Mouse (Mus musculus) intestine, embryonic 16.5 days (tissue): Measurements from ENCODE around the gene Npepl1. TPM values are rescaled to one million over a fixed set of nuclear protein-coding genes. Genes with fewer than 3 reads are reported as not detected.

Experiments used
- ATAC-seq: fragments of 200-750 bp; cut with Nextera tagmentation; 2 replicates; pipeline ENCODE4 v1.8.0; 2017; ENCODE audit warnings: moderate TSS enrichment, moderate library complexity
- H3K27ac ChIP-seq: fragments of 300-500 bp; sonication (generic); 2 replicates; pipeline ENCODE4 v1.5.1; 2014; ENCODE audit warnings: mild to moderate bottlenecking, low read length
- H3K27me3 ChIP-seq: fragments of 300-500 bp; sonication (generic); replicated peaks from 2 replicates; pipeline ENCODE4 v1.6.1; 2014; ENCODE audit warnings: low read length, control low read depth, mixed read lengths; ENCODE audit not compliant: control insufficient read depth, insufficient read depth
- H3K36me3 ChIP-seq: fragments of 300-500 bp; sonication (generic); 2 replicates; pipeline ENCODE4 v1.6.1; 2014; ENCODE audit warnings: low read length, control low read depth; ENCODE audit not compliant: control insufficient read depth, insufficient read depth
- H3K4me1 ChIP-seq: fragments of 300-500 bp; sonication (generic); 2 replicates; pipeline ENCODE4 v1.6.1; 2014; ENCODE audit warnings: low read length, control low read depth, mixed read lengths; ENCODE audit not compliant: control insufficient read depth, insufficient read depth
- H3K4me2 ChIP-seq: fragments of 300-500 bp; sonication (generic); 2 replicates; pipeline ENCODE4 v1.6.1; 2014; ENCODE audit warnings: low read depth, low read length, control low read depth
- H3K4me3 ChIP-seq: fragments of 300-500 bp; sonication (generic); 2 replicates; pipeline ENCODE4 v1.5.1; 2014; ENCODE audit warnings: mild to moderate bottlenecking, low read length
- H3K9ac ChIP-seq: fragments of 300-500 bp; sonication (generic); 2 replicates; pipeline ENCODE4 v1.6.1; 2014; ENCODE audit warnings: low read depth, low read length
- H3K9me3 ChIP-seq: fragments of 300-500 bp; sonication (generic); 2 replicates; pipeline ENCODE4 v1.6.1; 2016; ENCODE audit warnings: low read length, control low read depth; ENCODE audit not compliant: control insufficient read depth
- WGBS: fragments of 180-500 bp; shearing (Covaris S2); extraction: QIAGEN DNeasy Blood & Tissue Kit; methylation state at CpG from one replicate; pipeline ENCODE4 v1.1.7; 2014; 5-methylcytosine and 5-hydroxymethylcytosine counted together
- polyA plus RNA-seq: library from polyadenylated mRNA; unstranded; fragments of >200 nt; fragmentation: Nextera tagmentation; extraction: Ambion mirVana; gene quantifications from 2 replicates; pipeline ENCODE4 v1.2.1, GENCODE M21; 2015

The Npepl1 gene
- polyA plus RNA-seq, 1 experiment from 2014 or later = 46.0 TPM

GRCm38 (mm10) chr2:174120631-174121030, 10.5 kb downstream of the Npepl1 start:
- WGBS = 92% methylated on average over 19 of the region's 19 CpGs
- Histone ChIP-seq H3K9ac (no peak overlapping the region), H3K4me2 (no peak overlapping the region), H3K27me3 (no peaks in the 10 kb centered on the region), H3K36me3 (peaks cover 27% of the 10 kb centered on the region), H3K4me1 (no peaks in the 10 kb centered on the region), H3K27ac (no peak overlapping the region), H3K9me3 (peaks cover 8% of the 10 kb centered on the region; the same call in 1 of the 2 replicates), H3K4me3 (no peak overlapping the region)
- ATAC-seq = no peak

- peaks cover 27% of the 10 kb centered on the region for H3K36me3 ChIP-seq
- ATAC-seq = no peak
- H3K27me3 ChIP-seq = no peaks in the 10 kb centered on the region
- 79% methylated on average over 12 of the region's 12 CpGs for WGBS
- H3K9ac ChIP-seq = no peak overlapping the region
- H3K27ac ChIP-seq = no peak overlapping the region
- H3K4me1 ChIP-seq = peaks cover 2% of the 10 kb centered on the region; the same call in 1 of the 2 replicates
- H3K9me3 ChIP-seq = peaks cover 8% of the 10 kb centered on the region; the same call in 1 of the 2 replicates
- no peak overlapping the region for H3K4me3 ChIP-seq
- H3K4me2 ChIP-seq = no peak overlapping the region
These were observed 11.3 kb downstream of the Npepl1 start for GRCm38 (mm10) chr2:174121411-174121947.

GRCm38 (mm10) chr2:174122331-174122730, 12.2 kb downstream of the Npepl1 start:
- ATAC-seq = no peak
- H3K4me3 ChIP-seq = no peak overlapping the region

DNA sequence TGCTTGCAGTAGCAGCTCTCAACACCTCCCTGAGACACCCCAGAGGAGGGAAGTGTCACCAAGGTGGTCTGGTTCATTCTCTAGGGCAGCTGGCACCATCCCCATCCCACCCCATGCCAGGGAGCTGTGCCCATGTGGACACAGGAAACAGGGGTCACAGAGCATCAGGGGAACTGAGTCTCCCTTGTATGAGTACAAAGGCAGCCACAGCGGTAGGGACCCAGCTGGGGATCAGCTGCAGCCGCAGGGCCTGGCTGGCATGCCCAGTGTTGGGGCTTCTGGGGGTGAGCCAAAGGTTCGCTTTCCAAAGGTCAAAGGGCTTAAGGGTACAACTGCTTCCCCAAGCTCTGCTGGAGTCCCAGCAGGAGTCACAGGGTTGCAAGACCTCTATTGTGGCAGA, 13.6 kb downstream of the Npepl1 start:
- 85% methylated on average over 3 of the region's 3 CpGs for WGBS
- Histone ChIP-seq H3K9me3 (peaks cover 8% of the 10 kb centered on the region; the same call in 1 of the 2 replicates), H3K4me2 (no peak overlapping the region), H3K27me3 (no peaks in the 10 kb centered on the region), H3K4me1 (peaks cover 11% of the 10 kb centered on the region; the same call in 1 of the 2 replicates), H3K27ac (no peak overlapping the region), H3K4me3 (no peak overlapping the region), H3K36me3 (peaks cover 25% of the 10 kb centered on the region), H3K9ac (no peak overlapping the region)
- ATAC-seq = no peak

More at GRCm38 (mm10) chr2:174122331-174122730, 12.2 kb downstream of the Npepl1 start:
- Histone ChIP-seq H3K27ac (no peak overlapping the region), H3K9ac (no peak overlapping the region), H3K9me3 (peaks cover 8% of the 10 kb centered on the region; the same call in 1 of the 2 replicates), H3K27me3 (no peaks in the 10 kb centered on the region), H3K4me1 (peaks cover 10% of the 10 kb centered on the region; the same call in 1 of the 2 replicates), H3K4me2 (no peak overlapping the region), H3K36me3 (peaks cover 25% of the 10 kb centered on the region)
- 87% methylated on average over 2 of the region's 2 CpGs for WGBS

DNA sequence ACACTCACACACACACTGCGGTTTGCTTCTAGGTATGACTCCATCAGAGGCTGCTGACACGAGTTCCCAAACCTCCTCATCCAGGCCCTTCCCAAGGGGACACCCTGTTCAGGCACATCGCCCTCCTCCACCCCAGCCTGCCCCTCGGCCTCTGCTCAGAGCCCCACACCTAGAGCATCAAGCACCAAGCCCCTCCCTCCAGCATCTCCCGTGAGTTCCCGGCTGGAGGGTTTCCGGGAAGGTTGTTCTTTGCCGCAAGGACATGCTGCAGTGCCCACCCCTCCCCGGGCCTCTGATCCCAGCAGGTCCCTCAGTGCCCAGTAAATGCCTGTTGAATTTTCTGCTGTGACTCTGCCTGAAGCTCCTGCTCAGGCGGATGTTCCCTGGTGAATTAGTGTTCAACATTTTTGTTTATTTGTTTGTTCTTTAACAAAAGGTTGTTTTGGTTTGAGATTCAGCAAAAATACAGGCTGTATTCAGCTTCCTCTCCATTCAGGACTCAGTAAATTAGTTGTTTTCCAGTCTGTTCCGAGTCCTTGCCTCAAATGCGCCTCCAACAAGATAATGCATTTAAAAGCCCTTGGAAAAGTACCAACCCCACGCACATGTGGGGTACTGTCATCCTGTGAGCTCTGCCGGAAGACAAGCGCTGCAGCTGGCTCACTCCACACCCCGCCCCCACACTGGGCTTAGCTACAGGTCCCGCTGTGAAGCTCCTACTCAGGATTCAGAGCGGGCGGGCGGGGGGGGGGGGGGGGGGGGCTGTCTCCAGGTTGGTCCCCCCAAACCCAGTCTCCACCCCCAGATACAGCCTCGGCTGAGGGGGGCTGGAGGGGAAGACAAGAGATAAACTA, 16.6 kb downstream of the Npepl1 start:
- peaks cover 11% of the 10 kb centered on the region; the same call in 1 of the 2 replicates for H3K4me1 ChIP-seq
- H3K9me3 ChIP-seq = peaks cover 8% of the 10 kb centered on the region; the same call in 1 of the 2 replicates
- peaks cover 19% of the 10 kb centered on the region for H3K36me3 ChIP-seq
- peak overlapping the region; percentile 23; the same call in 1 of the 2 replicates for H3K4me2 ChIP-seq
- H3K27ac ChIP-seq = no peak overlapping the region
- WGBS = 14% methylated on average over 20 of the region's 21 CpGs
- peak; percentile 76 for ATAC-seq
- no peaks in the 10 kb centered on the region for H3K27me3 ChIP-seq
- 0 out of 2 replicates have a peak overlapping the region, but pooled peaks have one; percentile 6 for H3K9ac ChIP-seq
- H3K4me3 ChIP-seq = no peak overlapping the region

DNA sequence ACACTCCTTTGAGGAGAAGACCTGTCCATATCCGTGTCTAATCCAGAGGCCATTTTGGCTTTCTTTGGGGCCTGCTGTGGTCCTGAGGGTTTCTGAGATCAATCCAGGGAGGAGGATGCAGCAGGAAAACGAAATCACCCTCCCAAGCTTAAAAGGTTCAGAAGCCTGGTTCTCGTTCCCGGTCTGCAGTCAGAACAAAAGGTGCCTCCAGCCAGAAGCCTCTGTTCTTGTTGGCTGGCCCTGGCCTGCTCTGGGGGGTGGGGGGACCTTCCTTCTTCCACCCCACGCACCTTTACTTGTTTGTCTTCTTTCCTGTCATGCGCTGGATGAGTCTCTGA, 17.2 kb downstream of the Npepl1 start:
- H3K4me2 ChIP-seq = no peak overlapping the region
- H3K4me3 ChIP-seq = no peak overlapping the region
- whole genome bisulfite sequencing = 42% methylated on average over 6 of the region's 6 CpGs
- peaks cover 11% of the 10 kb centered on the region; the same call in 1 of the 2 replicates for H3K4me1 ChIP-seq
- H3K9ac ChIP-seq = 0 out of 2 replicates have a peak overlapping the region, but pooled peaks have one; percentile 6
- no peaks in the 10 kb centered on the region for H3K27me3 ChIP-seq
- peaks cover 19% of the 10 kb centered on the region for H3K36me3 ChIP-seq
- H3K9me3 ChIP-seq = peaks cover 8% of the 10 kb centered on the region; the same call in 1 of the 2 replicates
- no peak overlapping the region for H3K27ac ChIP-seq
- no peak for ATAC-seq

- ATAC-seq = no peak
- Histone ChIP-seq H3K27ac (no peak overlapping the region), H3K4me3 (no peak overlapping the region), H3K36me3 (peaks cover 9% of the 10 kb centered on the region), H3K4me1 (peaks cover 11% of the 10 kb centered on the region; the same call in 1 of the 2 replicates), H3K9me3 (peaks cover 8% of the 10 kb centered on the region; the same call in 1 of the 2 replicates), H3K27me3 (no peaks in the 10 kb centered on the region), H3K4me2 (no peak overlapping the region), H3K9ac (no peak overlapping the region)
- WGBS = 85% methylated on average over 6 of the region's 6 CpGs
These were observed 18.8 kb downstream of the Npepl1 start for GRCm38 (mm10) chr2:174128926-174129325.

GRCm38 (mm10) chr2:174130468-174131097, 20.4 kb downstream of the Npepl1 start:
- Histone ChIP-seq H3K9me3 (no peaks in the 10 kb centered on the region), H3K9ac (no peak overlapping the region), H3K4me3 (no peak overlapping the region), H3K4me1 (peaks cover 11% of the 10 kb centered on the region; the same call in 1 of the 2 replicates), H3K27ac (no peak overlapping the region), H3K27me3 (no peaks in the 10 kb centered on the region), H3K36me3 (no peaks in the 10 kb centered on the region), H3K4me2 (no peak overlapping the region)
- WGBS = 78% methylated on average over 8 of the region's 8 CpGs
- ATAC-seq = no peak

DNA sequence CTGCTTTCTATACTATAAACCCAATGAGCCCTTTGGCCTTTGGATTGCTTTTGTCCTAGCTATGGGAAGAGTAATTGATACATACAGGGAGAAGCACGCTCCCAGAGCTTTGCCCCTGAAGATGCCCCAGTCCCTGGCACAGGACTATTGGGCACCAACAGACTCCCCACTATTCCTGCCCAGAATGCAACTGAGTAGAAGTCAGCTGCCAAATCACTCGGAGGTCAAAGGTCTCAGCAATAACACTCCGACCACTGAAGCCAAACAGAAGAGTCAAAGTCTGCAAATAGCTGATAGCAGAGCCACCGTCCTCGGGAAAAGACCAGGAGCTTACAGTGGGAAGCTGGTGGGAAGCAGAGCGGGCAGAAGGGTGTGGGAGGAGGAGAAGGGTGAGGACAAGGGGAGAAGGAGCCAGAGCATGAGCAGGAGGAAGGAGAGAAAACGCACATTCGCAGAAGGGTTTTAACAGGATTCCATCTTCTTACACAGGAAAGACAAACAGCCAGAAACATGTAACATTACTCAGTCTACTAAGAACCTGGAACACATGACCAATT, 22.3 kb downstream of the Npepl1 start:
- 66% methylated on average over 8 of the region's 8 CpGs for WGBS
- peak; percentile 69 for ATAC-seq
- H3K27ac ChIP-seq = no peak overlapping the region

More for the DNA sequence above, 22.3 kb downstream of the Npepl1 start:
- H3K9ac ChIP-seq = no peak overlapping the region
- no peak overlapping the region for H3K4me3 ChIP-seq
- H3K9me3 ChIP-seq = no peaks in the 10 kb centered on the region
- no peaks in the 10 kb centered on the region for H3K27me3 ChIP-seq
- H3K4me1 ChIP-seq = no peaks in the 10 kb centered on the region
- H3K36me3 ChIP-seq = no peaks in the 10 kb centered on the region
- H3K4me2 ChIP-seq = no peak overlapping the region
